Mouse (Mus musculus): Measurements from ENCODE around the gene Nxn.

Nxn gene

GRCm38 (mm10) chr11:76363636-76364035 is 35.3 kb downstream of the Nxn start:
- no peak for DNase-seq (ENCODE audit: low read depth in 1 of 2, low spot score in 2 of 2)

GRCm38 (mm10) chr11:76363178-76363577 is 35.8 kb downstream of the Nxn start:
- DNase-seq (ENCODE audit: low read depth in 1 of 2, low spot score in 2 of 2): no peak

- DNase-seq (ENCODE audit: low read depth in 1 of 2, low spot score in 2 of 2): no peak
Observed at GRCm38 (mm10) chr11:76361422-76361821, 37.5 kb downstream of the Nxn start.

GRCm38 (mm10) chr11:76360255-76360654 is 38.7 kb downstream of the Nxn start:
- no peak for DNase-seq (ENCODE audit: low read depth in 1 of 2, low spot score in 2 of 2)

- DNase-seq (ENCODE audit: low read depth in 1 of 2, low spot score in 2 of 2): no peak
Observed at GRCm38 (mm10) chr11:76358628-76359320, 40.2 kb downstream of the Nxn start.

- DNase-seq (ENCODE audit: low read depth in 1 of 2, low spot score in 2 of 2): no peak
Observed at GRCm38 (mm10) chr11:76357464-76357863, 41.5 kb downstream of the Nxn start.

GRCm38 (mm10) chr11:76356091-76356490 is 42.8 kb downstream of the Nxn start:
- DNase-seq (ENCODE audit: low read depth in 1 of 2, low spot score in 2 of 2): no peak

- no peak for DNase-seq (ENCODE audit: low read depth in 1 of 2, low spot score in 2 of 2)
Observed at GRCm38 (mm10) chr11:76355425-76355824, 43.5 kb downstream of the Nxn start.

- no peak for DNase-seq (ENCODE audit: low read depth in 1 of 2, low spot score in 2 of 2)
Observed at GRCm38 (mm10) chr11:76352861-76353558, 45.9 kb downstream of the Nxn start.

GRCm38 (mm10) chr11:76351624-76352011 is 47.3 kb downstream of the Nxn start:
- no peak for DNase-seq (ENCODE audit: low read depth in 1 of 2, low spot score in 2 of 2)

- DNase-seq (ENCODE audit: low read depth in 1 of 2, low spot score in 2 of 2): no peak
Observed at GRCm38 (mm10) chr11:76350931-76351623, 47.9 kb downstream of the Nxn start.

- no peak for DNase-seq (ENCODE audit: low read depth in 1 of 2, low spot score in 2 of 2)
Observed at GRCm38 (mm10) chr11:76349833-76350232, 49.1 kb downstream of the Nxn start.

GRCm38 (mm10) chr11:76347589-76347988 is 51.4 kb downstream of the Nxn start:
- DNase-seq (ENCODE audit: low read depth in 1 of 2, low spot score in 2 of 2): no peak

GRCm38 (mm10) chr11:76343031-76343430 is 55.9 kb downstream of the Nxn start:
- no peak for DNase-seq (ENCODE audit: low read depth in 1 of 2, low spot score in 2 of 2)

GRCm38 (mm10) chr11:76341884-76342645 is 56.9 kb downstream of the Nxn start:
- no peak for DNase-seq (ENCODE audit: low read depth in 1 of 2, low spot score in 2 of 2)

GRCm38 (mm10) chr11:76341163-76341562 is 57.8 kb downstream of the Nxn start:
- DNase-seq (ENCODE audit: low read depth in 1 of 2, low spot score in 2 of 2): no peak

GRCm38 (mm10) chr11:76339830-76340229 is 59.1 kb downstream of the Nxn start:
- DNase-seq (ENCODE audit: low read depth in 1 of 2, low spot score in 2 of 2): no peak

- DNase-seq (ENCODE audit: low read depth in 1 of 2, low spot score in 2 of 2): no peak
Observed at GRCm38 (mm10) chr11:76339141-76339540, 59.8 kb downstream of the Nxn start.

GRCm38 (mm10) chr11:76338656-76339055 is 60.3 kb downstream of the Nxn start:
- no peak for DNase-seq (ENCODE audit: low read depth in 1 of 2, low spot score in 2 of 2)

- DNase-seq (ENCODE audit: low read depth in 1 of 2, low spot score in 2 of 2): no peak
Observed at GRCm38 (mm10) chr11:76337764-76338163, 61.2 kb downstream of the Nxn start.

- DNase-seq (ENCODE audit: low read depth in 1 of 2, low spot score in 2 of 2): no peak
Observed at GRCm38 (mm10) chr11:76337236-76337635, 61.7 kb downstream of the Nxn start.
